Mouse (Mus musculus): ENCODE measurements around the gene Abca14. TPM values are rescaled to one million over a fixed set of nuclear protein-coding genes. Genes with fewer than 3 reads are reported as not detected.
A peak's percentile ranks its signal among the peaks of the same experiment; 100 is the strongest.

Gene Abca14
- not detected in 2 replicates for polyA plus RNA-seq (2015; fragmentation: Nextera tagmentation; extraction: Ambion mirVana)

DNA sequence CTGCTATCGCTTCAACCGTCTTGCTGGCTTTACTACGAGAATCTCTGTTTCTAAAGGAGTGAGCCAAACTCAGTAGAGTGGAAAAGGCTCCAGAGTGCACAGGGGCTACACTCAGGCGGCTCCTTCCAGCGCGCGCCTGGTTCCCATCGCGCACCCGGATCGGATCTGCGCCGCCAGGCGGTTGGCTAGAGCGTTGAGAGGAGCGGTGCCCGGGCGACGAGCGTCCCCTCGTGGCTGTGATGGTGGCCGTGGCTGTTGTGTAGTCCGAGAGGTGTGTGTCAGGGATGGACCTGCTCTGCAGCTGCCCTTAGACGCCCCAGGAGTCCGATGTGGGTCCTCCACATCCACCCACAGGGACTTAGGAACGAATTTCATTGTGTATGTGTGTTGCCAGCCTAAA is at the start of gene Abca14:
TSS of gene Abca14 (plus strand) at position 173 of the 400 bp plus-strand sequence.
- WGBS, result 4% methylated on average over 26 of the region's 26 CpGs
- Histone ChIP-seq H3K27me3 (ENCODE audit: control insufficient read depth, insufficient read depth, low read depth, low read length) (peaks cover 21% of the 10 kb centered on the region), H3K9me3 (replicated peaks; ENCODE audit: control insufficient read depth, low read length, poor library complexity, severe bottlenecking) (no peaks in the 10 kb centered on the region), H3K36me3 (ENCODE audit: control insufficient read depth, insufficient read depth, low read length) (no peaks in the 10 kb centered on the region), H3K4me3 (ENCODE audit: low read depth, low read length) (no peak within 1 kb of the TSS), H3K4me1 (ENCODE audit: control insufficient read depth, insufficient read depth, low read length) (peaks cover 9% of the 10 kb centered on the region), H3K9ac (ENCODE audit: low read depth, low read length) (no peak within 1 kb of the TSS), H3K27ac (ENCODE audit: low read length) (no peak within 1 kb of the TSS), H3K4me2 (ENCODE audit: low read length) (peak within 1 kb of the TSS; percentile 43)
- peak; percentile 73 for ATAC-seq

DNA sequence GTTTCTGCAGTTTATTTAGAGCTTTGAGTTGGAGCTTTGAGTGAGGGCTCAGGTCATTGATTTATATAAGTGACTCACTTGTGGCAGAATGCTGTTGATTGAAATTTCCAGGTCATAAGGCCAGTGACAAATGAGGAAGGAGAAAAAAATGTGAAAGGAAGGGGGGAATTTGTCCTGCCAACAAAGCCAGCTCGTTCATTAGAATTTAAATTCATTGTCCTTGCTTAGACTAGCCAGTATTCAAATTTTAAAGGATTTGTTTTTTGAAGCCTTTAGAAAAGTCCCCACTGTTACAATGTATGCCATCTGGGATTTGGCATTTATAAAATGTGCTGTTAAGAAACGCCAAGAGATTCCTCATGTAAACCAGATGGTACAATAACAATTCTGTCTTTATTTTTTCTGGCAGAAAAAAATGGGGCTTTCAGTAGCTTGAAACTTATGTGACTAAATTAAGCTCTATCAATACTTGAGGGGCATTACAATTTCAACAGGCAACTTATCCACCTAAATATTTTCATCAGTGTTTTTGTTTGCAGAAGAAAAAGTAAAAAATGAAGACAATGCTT is 46.8 kb upstream of the Abca14 start:
- Histone ChIP-seq H3K36me3 (ENCODE audit: control insufficient read depth, insufficient read depth, low read length) (no peaks in the 10 kb centered on the region), H3K27me3 (ENCODE audit: control insufficient read depth, insufficient read depth, low read depth, low read length) (peaks cover 3% of the 10 kb centered on the region; the same call in 1 of the 2 replicates), H3K4me2 (ENCODE audit: low read length) (no peak overlapping the region), H3K27ac (ENCODE audit: low read length) (no peak overlapping the region), H3K4me3 (ENCODE audit: low read depth, low read length) (no peak overlapping the region), H3K4me1 (ENCODE audit: control insufficient read depth, insufficient read depth, low read length) (no peaks in the 10 kb centered on the region; the same call in 1 of the 2 replicates), H3K9me3 (replicated peaks; ENCODE audit: control insufficient read depth, low read length, poor library complexity, severe bottlenecking) (no peaks in the 10 kb centered on the region), H3K9ac (ENCODE audit: low read depth, low read length) (no peak overlapping the region)
- no peak for ATAC-seq
- 12% methylated on average over 2 of the region's 2 CpGs for WGBS

DNA sequence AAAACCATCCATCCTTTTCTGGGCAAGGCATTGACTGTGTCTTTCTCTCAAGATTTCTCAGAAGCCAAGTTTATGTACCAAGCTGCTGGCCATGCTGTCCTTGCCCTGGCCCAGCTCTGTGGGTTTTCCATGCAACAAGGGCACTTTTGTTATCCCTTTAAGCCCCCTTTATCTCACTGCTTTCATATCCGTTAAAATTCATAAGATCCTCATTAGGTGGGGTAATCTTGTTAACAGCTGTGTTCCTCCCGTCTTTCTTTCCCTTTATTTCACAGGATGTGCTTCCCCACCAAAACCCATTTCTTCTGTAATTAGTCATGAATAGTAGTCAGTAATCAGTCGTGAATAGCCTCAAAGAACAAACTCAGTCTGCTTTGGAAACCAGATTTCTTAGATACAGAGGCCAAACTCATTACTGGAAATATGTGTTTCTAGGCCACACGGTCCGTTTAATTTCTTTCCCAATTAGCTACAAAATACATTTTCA is 46.1 kb upstream of the Abca14 start:
- WGBS, result 21% methylated on average over 5 of the region's 5 CpGs
- ATAC-seq, result peak; percentile 58; the same call in 1 of the 2 replicates
- Histone ChIP-seq H3K27me3 (ENCODE audit: control insufficient read depth, insufficient read depth, low read depth, low read length) (peaks cover 3% of the 10 kb centered on the region; the same call in 1 of the 2 replicates), H3K4me2 (ENCODE audit: low read length) (no peak overlapping the region), H3K9ac (ENCODE audit: low read depth, low read length) (no peak overlapping the region), H3K36me3 (ENCODE audit: control insufficient read depth, insufficient read depth, low read length) (no peaks in the 10 kb centered on the region), H3K4me3 (ENCODE audit: low read depth, low read length) (no peak overlapping the region), H3K27ac (ENCODE audit: low read length) (no peak overlapping the region), H3K4me1 (ENCODE audit: control insufficient read depth, insufficient read depth, low read length) (no peaks in the 10 kb centered on the region; the same call in 1 of the 2 replicates), H3K9me3 (replicated peaks; ENCODE audit: control insufficient read depth, low read length, poor library complexity, severe bottlenecking) (no peaks in the 10 kb centered on the region)

DNA sequence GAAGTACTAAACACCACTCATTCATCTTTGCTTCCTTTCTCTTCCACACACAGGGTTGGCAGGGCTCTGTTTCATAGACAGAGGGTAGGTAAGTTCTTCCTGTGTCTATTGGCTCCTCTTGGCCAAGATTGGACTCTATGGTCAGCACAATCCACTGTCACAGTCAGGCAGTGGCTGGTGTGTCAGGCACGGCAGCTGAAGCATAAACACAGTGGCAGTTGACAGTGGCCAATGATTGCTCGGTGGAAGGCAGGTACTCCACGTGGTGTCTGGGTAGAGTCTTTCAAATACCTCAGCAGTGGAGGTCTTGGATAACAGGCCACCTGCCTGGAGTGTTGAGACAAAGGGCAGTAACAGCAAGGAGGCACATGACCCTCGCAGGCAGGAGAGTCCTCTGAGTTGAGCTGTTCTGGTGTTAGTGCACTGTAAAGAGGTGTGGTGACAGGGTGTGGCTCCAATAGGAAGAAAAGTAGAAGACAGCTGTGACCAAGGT is 45.6 kb upstream of the Abca14 start:
- H3K9me3 ChIP-seq (replicated peaks; ENCODE audit: control insufficient read depth, low read length, poor library complexity, severe bottlenecking), result no peaks in the 10 kb centered on the region
- H3K27me3 ChIP-seq (ENCODE audit: control insufficient read depth, insufficient read depth, low read depth, low read length), result peaks cover 3% of the 10 kb centered on the region; the same call in 1 of the 2 replicates
- no peak overlapping the region for H3K27ac ChIP-seq (ENCODE audit: low read length)
- no peak overlapping the region for H3K4me3 ChIP-seq (ENCODE audit: low read depth, low read length)
- H3K36me3 ChIP-seq (ENCODE audit: control insufficient read depth, insufficient read depth, low read length), result no peaks in the 10 kb centered on the region
- H3K4me2 ChIP-seq (ENCODE audit: low read length), result no peak overlapping the region
- WGBS, result 21% methylated on average over 4 of the region's 4 CpGs
- H3K4me1 ChIP-seq (ENCODE audit: control insufficient read depth, insufficient read depth, low read length), result no peaks in the 10 kb centered on the region; the same call in 1 of the 2 replicates
- no peak overlapping the region for H3K9ac ChIP-seq (ENCODE audit: low read depth, low read length)
- ATAC-seq, result no peak

DNA sequence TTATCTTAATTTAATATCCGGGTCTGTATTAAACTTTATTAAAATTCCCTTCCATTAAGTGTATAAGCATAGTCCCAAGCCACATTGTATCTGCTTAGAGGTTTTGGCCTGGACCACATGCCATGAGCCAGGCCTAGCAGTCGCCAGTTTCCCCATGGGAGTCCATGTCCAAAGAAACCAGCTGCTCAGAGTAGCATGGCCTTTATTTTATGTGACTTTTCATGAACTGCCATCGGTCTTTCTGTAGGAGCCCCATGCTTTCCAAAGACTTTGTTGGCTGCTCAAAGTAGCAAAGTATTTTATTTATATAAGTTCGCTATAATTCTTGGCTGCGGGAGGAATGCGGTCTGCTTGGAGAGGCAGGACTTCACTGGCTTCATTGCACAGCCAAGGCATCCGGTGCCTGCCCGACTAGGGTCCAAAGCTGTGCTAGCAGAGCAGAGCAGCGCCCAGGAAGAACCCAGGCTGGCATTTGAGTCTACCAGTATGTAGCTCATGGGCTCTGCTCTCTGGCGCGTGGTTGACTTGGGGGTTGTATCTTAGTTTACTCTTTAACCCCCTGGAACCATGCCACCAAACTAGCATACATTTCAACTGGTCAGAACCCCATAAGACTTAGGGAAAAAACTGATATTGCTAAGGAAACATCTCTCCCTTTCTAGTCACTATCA is 40.0 kb upstream of the Abca14 start:
- no peak for ATAC-seq
- H3K9ac ChIP-seq (ENCODE audit: low read depth, low read length), result no peak overlapping the region
- H3K4me1 ChIP-seq (ENCODE audit: control insufficient read depth, insufficient read depth, low read length), result no peaks in the 10 kb centered on the region
- no peaks in the 10 kb centered on the region for H3K36me3 ChIP-seq (ENCODE audit: control insufficient read depth, insufficient read depth, low read length)
- no peak overlapping the region for H3K27ac ChIP-seq (ENCODE audit: low read length)
- WGBS, result 89% methylated on average over 11 of the region's 11 CpGs
- H3K4me2 ChIP-seq (ENCODE audit: low read length), result no peak overlapping the region
- peaks cover 3% of the 10 kb centered on the region; the same call in 1 of the 2 replicates for H3K27me3 ChIP-seq (ENCODE audit: control insufficient read depth, insufficient read depth, low read depth, low read length)
- no peaks in the 10 kb centered on the region for H3K9me3 ChIP-seq (replicated peaks; ENCODE audit: control insufficient read depth, low read length, poor library complexity, severe bottlenecking)
- H3K4me3 ChIP-seq (ENCODE audit: low read depth, low read length), result no peak overlapping the region

DNA sequence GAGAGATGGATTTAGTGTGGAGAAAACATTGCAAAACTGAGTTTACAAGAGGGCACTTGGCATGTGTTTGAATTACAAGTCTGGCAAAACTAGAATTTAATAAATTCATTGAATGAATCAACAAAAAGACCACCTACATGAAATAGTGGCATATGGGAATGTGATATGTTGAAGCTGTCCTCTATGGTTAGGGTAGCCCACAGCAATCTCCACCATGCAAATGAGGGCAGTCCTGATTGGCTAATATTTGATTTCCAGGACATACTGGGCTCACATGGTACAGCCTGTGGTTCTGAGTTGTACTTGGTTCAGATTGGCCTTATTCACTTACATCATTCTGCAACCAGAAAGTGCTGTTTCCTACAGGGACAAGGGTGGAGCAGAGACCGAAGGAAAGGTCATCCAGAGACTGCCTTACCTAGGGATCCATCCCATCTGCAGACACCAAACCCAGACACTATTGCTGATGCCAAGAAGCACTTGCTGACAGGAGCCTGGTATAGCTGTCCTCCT is 31.5 kb upstream of the Abca14 start:
- H3K9me3 ChIP-seq (replicated peaks; ENCODE audit: control insufficient read depth, low read length, poor library complexity, severe bottlenecking), result no peaks in the 10 kb centered on the region
- no peaks in the 10 kb centered on the region for H3K27me3 ChIP-seq (ENCODE audit: control insufficient read depth, insufficient read depth, low read depth, low read length)
- no peak overlapping the region for H3K9ac ChIP-seq (ENCODE audit: low read depth, low read length)
- ATAC-seq, result no peak
- no peak overlapping the region for H3K4me3 ChIP-seq (ENCODE audit: low read depth, low read length)
- no peak overlapping the region for H3K4me2 ChIP-seq (ENCODE audit: low read length)
- WGBS, result 87% methylated on average over 1 of the region's 1 CpGs
- no peak overlapping the region for H3K27ac ChIP-seq (ENCODE audit: low read length)
- H3K4me1 ChIP-seq (ENCODE audit: control insufficient read depth, insufficient read depth, low read length), result no peaks in the 10 kb centered on the region
- H3K36me3 ChIP-seq (ENCODE audit: control insufficient read depth, insufficient read depth, low read length), result no peaks in the 10 kb centered on the region

DNA sequence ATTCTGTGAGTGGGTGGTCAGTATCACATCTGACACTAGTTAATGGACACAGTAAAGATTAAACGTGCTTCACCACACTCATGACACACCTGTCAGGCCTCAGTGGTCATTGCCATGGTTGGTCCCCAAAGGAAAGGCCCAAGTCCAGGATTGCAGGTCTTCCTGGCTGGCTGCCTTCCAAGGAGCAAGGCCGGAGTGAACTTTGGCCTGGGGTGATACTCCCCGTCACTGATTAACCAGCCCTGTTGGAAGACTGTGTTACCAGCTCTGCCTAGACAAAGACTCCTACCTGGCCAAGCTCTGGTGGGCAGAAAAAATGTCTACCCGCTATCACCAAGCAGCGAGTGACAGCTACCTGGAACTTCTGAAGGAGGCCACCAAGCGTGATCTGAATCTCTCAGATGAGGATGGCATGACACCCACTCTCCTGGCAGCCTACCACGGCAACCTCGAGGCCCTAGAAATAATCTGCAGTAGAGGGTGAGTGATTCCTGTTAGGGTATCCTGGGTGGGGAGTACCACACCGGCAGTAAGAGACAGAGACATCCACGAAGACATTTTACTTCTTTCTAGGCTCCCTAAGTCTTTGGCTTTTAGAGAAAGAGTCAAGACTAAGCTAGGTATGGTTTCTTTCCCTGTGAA is 30.0 kb upstream of the Abca14 start, which contains the start of gene Anks4b:
TSS of gene Anks4b (plus strand) at position 256 of the 642 bp plus-strand sequence.
- Histone ChIP-seq H3K4me3 (ENCODE audit: low read depth, low read length) (no peak within 1 kb of the TSS), H3K9ac (ENCODE audit: low read depth, low read length) (no peak within 1 kb of the TSS), H3K4me1 (ENCODE audit: control insufficient read depth, insufficient read depth, low read length) (no peaks in the 10 kb centered on the region), H3K36me3 (ENCODE audit: control insufficient read depth, insufficient read depth, low read length) (no peaks in the 10 kb centered on the region), H3K27me3 (ENCODE audit: control insufficient read depth, insufficient read depth, low read depth, low read length) (no peaks in the 10 kb centered on the region), H3K9me3 (replicated peaks; ENCODE audit: control insufficient read depth, low read length, poor library complexity, severe bottlenecking) (no peaks in the 10 kb centered on the region), H3K4me2 (ENCODE audit: low read length) (no peak within 1 kb of the TSS), H3K27ac (ENCODE audit: low read length) (no peak within 1 kb of the TSS)
- 90% methylated on average over 10 of the region's 10 CpGs for WGBS
- ATAC-seq, result no peak

DNA sequence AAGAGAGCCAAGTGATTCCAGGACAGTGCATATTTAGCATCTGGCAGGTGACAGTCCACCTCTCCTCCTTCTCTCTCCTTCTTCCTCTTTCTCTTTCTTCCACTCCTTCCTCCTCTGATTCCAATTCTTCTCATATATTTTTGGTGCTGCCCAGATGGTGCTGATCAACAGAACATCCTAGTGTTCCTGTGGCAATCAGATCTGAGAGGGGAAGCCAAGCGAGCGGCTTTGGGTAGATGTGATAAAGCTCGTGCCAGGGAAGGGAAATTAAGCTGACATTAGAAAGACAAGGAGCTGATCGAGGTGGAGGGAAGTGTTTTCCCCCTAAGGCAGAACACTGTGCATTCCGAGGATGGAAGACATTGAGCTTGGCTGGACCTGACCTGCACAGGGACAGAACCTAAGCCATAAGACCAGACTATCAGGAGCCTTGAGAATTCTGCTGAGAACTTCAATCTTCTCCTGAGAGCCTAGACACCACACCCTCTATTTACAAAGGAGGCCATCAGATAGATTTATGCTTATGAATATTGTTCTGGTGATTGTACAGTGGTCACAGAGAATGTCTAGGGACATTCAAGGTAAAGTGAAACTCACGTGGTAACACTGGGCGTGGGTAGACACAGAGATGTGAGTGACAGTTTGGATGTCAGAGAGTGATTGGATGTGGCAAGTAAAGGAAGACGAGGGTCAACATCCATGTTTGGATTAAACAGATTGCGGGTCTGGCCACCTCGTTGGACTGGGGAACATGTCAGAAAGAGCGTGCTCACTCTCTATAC is 28.8 kb upstream of the Abca14 start:
- Histone ChIP-seq H3K27me3 (ENCODE audit: control insufficient read depth, insufficient read depth, low read depth, low read length) (no peaks in the 10 kb centered on the region), H3K4me3 (ENCODE audit: low read depth, low read length) (no peak overlapping the region), H3K36me3 (ENCODE audit: control insufficient read depth, insufficient read depth, low read length) (no peaks in the 10 kb centered on the region), H3K9me3 (replicated peaks; ENCODE audit: control insufficient read depth, low read length, poor library complexity, severe bottlenecking) (no peaks in the 10 kb centered on the region), H3K27ac (ENCODE audit: low read length) (no peak overlapping the region), H3K4me2 (ENCODE audit: low read length) (no peak overlapping the region), H3K4me1 (ENCODE audit: control insufficient read depth, insufficient read depth, low read length) (no peaks in the 10 kb centered on the region), H3K9ac (ENCODE audit: low read depth, low read length) (no peak overlapping the region)
- ATAC-seq, result no peak
- WGBS, result 86% methylated on average over 11 of the region's 11 CpGs

All from midbrain, embryonic 16.5 days (tissue).